Mouse (Mus musculus): ENCODE measurements around the gene Rps6kc1.

The Rps6kc1 gene

DNA sequence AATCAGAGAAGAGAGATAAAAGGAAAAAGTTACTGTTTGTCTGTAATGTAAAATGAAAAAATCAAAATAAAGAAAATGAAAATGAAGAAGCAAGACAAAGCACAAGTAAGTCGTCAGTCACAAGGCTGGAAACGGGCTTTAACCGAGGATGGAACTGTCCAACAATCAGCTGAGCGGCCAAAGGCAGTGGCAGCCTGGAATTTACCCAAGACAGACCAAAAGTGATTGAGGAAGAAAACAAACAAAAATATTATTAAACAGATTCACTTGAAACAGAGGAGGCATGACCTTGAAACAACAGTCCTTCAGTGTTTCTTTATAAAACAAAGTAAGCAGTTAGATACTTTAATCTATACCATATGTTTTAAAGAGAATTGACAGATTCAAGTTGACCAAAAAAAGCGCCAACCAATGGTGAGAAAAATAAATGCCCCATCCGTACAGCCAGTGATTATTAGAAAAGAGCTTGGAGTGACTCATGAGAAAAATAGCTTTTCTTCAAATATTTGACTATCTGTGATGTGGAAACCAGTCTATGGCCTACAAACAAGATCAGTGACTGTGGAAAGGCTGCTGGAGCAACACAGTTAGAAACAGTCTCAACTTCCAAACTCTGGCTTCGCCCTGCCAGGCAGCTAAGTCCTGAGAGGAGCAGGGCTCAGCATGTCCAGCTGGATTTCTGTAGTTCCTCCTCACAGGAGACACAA lies 77.2 kb downstream of the Rps6kc1 start:
- in situ Hi-C loops (cut with MboI): no loop called here

- in situ Hi-C loops (cut with MboI): no loop called here
Measured at GRCm38 (mm10) chr1:190832965-190833630, 78.5 kb downstream of the Rps6kc1 start.

- in situ Hi-C loops (cut with MboI): no loop called here
Measured at GRCm38 (mm10) chr1:190831839-190832497, 79.6 kb downstream of the Rps6kc1 start.

DNA sequence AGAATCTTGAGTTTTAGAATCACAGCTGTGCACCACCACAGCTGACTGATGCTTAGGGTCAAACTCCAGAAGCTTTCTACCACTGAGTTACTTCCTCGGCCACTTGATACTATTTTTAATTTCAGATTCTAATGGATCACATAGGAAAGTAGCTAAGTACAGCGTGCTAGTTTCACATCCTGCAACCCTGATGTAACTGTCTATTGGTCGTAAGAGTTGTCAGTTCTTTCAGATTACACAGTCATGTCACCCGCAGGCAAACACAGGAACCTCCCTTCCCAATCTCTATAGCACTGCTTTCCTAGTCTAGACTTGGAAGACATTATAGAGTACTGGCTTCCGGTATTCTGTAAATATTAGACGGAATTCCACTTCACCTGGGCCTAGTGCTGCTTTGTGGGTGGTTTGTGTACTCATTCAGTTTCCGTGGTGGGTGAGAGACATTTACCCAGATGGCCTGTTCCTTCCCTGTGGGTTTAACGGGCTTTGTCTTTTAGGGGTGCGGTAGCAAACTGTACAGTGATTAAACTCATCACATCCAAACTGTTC lies 85.0 kb downstream of the Rps6kc1 start:
- in situ Hi-C loops (cut with MboI): no loop called here

DNA sequence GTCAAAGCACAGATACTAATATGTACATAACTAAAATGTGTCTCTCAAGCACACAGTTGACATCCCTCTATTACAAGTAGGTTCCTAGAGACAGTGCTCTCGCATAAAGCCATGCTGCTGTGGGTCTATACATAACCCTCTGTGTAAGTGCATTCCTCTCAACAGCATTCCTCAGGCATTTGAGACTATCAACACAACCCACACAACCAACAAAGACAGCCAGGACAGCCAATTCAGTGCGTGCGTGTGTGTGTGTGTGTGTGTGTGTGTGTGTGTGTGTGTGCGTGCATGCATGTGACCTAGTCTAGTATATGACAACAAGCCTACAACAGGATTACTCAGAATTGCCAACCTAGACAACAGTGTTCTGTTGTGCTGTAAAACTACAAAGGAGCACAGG lies 87.8 kb downstream of the Rps6kc1 start:
- in situ Hi-C loops (cut with MboI): no loop called here

- in situ Hi-C loops (cut with MboI): no loop called here
Measured at GRCm38 (mm10) chr1:190816141-190816540, 95.4 kb downstream of the Rps6kc1 start.

DNA sequence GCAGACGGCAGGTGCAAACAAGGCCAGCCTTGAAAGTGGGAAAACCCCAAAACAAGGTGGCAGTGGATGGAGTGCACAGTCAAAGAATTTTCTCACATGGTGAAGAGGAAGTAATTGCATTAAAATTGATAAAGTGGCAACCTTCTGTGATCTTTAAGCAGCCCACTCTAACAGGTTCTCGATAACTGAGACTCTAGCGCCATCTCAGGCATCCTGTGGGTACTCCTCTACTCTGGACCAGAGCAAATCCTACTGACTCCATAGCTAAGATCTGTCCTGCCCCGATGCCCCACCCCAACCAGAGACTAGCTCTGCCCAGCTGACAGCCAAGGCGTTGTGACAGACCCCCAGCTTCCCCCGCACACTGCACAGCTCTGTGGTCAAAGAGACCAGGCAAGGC lies 101.2 kb downstream of the Rps6kc1 start:
- in situ Hi-C loops (cut with MboI): no loop called here

- in situ Hi-C loops (cut with MboI): no loop called here
Measured at GRCm38 (mm10) chr1:190808766-190809221, 102.8 kb downstream of the Rps6kc1 start.

- in situ Hi-C loops (cut with MboI): no loop called here
Measured at GRCm38 (mm10) chr1:190806817-190807216, 104.8 kb downstream of the Rps6kc1 start.

- in situ Hi-C loops (cut with MboI): no loop called here
Measured at GRCm38 (mm10) chr1:190798668-190799067, 112.9 kb downstream of the Rps6kc1 start.

DNA sequence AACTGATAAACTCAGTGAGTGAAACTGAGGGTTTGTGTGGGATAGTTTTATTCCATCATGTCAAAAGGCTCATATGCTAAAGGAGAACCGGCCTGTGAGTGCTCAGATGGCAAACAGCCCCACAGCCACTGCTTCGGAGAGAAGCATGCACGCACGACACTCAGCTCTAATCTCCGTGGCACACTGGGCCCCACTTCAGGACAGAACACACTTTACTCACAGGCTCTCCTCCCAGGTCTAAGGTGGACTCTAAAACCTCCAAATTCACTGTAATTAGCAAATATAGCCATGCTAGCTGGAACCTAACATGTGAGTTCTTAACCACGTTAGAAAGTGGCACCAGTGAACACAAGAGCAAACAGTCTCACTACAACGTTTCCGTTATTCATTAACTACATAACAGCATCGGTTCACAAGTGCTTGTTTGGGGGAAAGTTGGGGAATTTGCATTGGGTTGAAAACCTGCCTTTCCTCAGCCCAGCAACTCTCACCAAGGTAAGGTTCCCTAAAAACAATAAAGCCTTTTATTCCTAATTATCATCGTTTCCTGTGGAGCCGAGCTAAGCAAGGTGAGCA lies 114.0 kb downstream of the Rps6kc1 start:
- in situ Hi-C loops (cut with MboI): no loop called here

DNA sequence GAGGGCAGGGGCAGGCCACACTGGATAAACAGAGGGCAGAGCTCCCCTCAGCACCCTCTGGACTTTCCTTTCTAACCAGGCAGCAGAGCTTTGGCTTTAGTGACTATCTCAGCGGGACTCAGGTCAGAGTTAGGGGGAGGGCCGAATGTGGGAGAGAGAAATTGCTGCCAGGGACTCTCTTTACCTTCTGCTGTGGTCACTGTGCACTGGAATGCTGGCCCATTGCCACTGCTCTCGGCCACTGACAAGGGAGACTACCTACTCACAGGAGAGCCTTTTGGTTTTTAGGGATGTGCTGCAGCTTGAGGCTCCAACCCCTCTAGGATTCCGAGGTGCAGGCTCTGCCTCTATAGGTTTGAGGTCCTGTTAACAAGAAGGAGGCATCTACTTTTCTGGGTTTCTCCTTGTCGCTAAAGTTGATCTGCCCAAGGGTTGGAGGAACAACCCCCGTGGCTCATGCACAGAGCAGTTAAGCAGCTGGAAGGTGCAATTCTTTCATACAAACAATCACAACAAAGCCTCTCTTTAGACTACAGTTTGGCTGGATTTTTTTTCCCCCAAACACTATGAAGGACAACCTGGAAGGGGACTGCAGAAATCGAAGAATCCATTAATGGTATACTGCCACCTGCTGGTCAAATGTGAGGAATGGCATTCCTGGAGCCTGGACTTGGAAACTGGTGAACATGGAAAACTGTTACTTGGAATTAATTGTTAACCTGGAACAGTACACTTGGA lies 114.7 kb downstream of the Rps6kc1 start:
- in situ Hi-C loops (cut with MboI): no loop called here

- in situ Hi-C loops (cut with MboI): no loop called here
Measured at GRCm38 (mm10) chr1:190791638-190792037, 119.9 kb downstream of the Rps6kc1 start.

- in situ Hi-C loops (cut with MboI): no loop called here
Measured at GRCm38 (mm10) chr1:190790720-190791119, 120.8 kb downstream of the Rps6kc1 start.

DNA sequence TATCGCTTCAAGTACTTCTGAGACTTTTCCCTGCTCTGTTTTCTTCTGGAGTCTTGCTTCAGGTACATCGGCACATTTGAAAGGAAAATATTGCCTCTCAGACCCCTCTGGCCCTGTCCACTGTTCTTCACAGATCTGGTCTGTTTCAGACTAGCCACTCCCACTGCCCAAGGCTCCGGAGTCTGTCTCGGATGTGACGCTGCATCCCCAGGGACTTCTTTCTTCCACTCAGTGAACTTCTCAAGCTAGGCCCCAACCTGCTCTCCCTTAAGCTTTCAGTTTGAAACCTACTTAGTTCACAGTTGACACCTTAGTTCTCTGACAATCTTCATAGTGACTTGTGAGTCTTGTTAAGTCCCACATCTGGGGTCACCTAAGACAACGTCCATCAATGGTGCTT lies 133.9 kb downstream of the Rps6kc1 start:
- in situ Hi-C loops (cut with MboI): no loop called here

GRCm38 (mm10) chr1:190776260-190776659 lies 135.3 kb downstream of the Rps6kc1 start:
- in situ Hi-C loops (cut with MboI): no loop called here

DNA sequence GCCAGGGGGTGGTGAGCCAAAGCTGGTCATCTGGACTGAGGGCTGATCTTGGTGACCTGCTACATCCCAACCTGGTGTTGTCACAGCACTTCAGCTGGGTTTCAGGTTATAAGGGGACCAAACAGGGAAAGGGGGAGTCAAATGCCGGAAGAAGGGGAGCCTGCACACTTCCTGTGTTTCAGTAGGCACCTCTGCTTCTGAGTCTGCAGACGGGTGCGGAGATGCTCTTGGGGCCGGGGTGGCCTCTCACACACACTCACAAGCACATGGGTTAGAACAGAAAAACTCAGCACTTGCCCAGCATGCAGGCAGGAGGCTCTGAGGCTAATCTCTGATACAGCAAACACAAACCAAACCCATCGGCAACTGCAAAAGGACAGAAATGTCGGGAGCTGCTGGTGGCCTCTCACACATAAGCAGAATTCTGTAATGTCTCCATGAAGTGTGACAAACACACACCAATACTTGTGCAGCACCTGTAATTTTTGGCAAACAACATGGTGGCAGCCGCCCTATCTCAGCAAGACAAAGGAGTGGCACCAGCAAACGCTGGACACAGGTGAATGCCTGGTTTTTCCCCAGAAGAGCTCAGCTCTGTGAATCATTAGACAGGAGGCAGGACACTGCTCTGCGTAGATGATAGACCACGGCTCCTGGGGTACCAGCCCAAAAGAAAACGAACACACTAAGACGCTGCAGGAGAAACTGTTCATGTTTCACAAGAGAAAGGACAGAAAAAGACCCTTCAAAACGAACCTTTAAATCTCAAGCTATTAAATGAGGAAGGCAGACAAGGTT lies 139.3 kb downstream of the Rps6kc1 start:
- in situ Hi-C loops (cut with MboI): no loop called here

- in situ Hi-C loops (cut with MboI): no loop called here
Measured at GRCm38 (mm10) chr1:190769748-190770147, 141.8 kb downstream of the Rps6kc1 start.

GRCm38 (mm10) chr1:190768307-190768706 lies 143.3 kb downstream of the Rps6kc1 start:
- in situ Hi-C loops (cut with MboI): no loop called here

DNA sequence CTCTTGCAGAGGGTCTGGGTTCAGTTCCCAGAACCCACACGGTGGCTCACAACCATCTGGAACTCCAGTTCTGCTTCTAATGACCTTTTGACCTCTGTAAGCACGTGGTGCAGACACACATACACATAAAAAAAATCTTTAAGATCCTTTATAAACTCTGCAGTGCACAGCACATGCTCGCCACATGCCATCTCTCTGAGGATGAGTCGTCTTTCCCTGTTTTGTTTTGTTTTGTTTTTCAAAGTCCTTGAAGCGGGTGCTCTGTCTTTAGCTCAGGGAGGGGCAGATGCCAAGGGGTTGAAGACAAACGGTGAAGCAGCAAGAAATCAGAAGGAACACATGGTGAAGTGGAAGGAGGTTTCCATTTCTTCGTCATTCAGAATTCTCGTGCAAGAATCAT lies 143.9 kb downstream of the Rps6kc1 start:
- in situ Hi-C loops (cut with MboI): no loop called here

- in situ Hi-C loops (cut with MboI): no loop called here
Measured at GRCm38 (mm10) chr1:190766800-190767199, 144.8 kb downstream of the Rps6kc1 start.

Measured in mature B cell (primary cell).